Mouse (Mus musculus) lung, postnatal 10 days (tissue): Measurements from ENCODE around the gene 3110040M04Rik.
"Not testable (repeated sequence)": the region's sequence is repeated elsewhere in the genome, so short reads cannot be mapped to it uniquely, and the experiment has no call there.

Experiments used
- DNase-seq: peaks from one replicate; pipeline ENCODE4 v3.0.0; 2021

3110040M04Rik gene

DNA sequence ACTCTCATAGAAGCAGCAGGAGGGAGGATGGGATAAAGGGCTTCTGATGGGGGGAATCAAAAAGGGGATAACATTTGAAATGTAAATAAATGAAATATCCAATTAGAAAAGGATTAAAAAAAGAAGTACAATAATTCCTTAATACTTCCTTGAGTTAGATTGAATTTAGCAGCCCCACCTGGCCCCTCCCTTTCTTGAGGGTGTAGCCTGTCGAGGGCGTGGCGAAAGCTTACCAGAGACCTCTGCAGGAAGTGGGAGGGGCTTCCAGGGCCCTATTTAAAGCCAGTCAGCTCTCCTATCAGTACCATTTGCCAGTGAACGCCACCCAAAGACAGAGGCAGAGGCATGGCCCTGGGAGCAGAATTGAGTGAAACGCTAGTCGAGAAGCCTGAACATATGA, at the start of gene 3110040M04Rik:
Gene 3110040M04Rik, plus strand, starts transcription at position 304 of the 400 bp plus-strand sequence.
- DNase-seq = not testable (repeated sequence)

DNA sequence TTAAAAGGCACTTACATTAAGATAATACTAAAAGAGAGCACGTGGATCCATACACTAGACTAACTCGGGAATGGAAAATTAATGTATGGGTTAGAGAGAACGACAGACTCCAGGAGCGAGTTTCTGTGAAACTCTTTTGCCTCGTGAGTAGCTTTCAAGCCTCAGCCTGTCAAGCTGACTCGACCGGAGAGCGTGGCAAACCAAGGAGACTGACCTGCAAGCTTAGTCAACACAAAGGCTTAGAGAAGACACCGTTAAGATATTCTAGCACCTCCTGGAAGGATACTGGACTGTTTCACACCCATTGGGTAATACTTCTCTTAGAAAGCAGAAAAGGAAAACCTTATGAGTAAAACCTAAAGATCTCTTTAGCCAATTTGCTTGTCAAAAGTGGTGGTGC, 49.8 kb upstream of the 3110040M04Rik start:
- not testable (repeated sequence) for DNase-seq

GRCm38 (mm10) chr1:151156129-151156528, 47.8 kb upstream of the 3110040M04Rik start:
- DNase-seq = no peak

DNA sequence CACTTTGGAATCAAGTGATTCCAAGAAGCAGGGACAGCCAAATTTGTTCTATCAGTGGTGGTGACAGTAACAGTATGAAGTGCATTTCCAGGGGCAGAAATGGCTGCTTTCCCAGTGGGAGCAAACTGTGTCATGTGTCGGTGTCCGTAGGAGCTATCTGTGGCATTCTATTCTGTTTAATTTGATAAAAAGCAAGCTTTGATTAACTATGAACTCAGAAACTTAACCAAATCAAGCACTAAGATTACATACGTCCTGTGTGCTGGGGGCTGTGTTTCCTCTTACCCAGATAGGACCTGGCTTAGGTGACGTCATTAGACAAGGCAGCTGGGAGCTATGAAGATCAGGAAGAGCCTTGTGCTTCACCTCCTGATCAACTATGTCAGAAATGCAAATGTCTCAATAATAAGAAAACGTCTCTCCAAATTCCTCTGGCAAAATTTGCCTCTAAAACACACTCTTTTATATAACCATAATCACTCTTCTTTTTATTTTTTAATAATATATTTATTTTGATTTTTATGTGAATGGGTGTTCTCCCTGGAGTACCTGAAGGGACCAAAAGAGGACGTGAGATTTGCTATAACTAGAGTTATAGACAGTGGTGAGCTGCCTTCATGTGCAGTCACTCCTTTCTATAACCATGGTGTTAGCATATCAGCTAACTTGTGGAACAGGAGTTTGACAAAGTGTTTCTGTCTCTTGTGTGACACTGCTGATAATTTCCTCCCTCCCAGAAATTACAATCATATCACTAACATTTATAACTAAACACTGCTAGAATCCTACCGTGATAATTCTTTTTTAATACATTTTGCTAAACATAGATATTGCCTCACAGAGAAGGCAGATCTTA, 46.9 kb upstream of the 3110040M04Rik start:
- no peak for DNase-seq

- DNase-seq = no peak
Observed at GRCm38 (mm10) chr1:151157963-151158856, 45.7 kb upstream of the 3110040M04Rik start.

GRCm38 (mm10) chr1:151158857-151159510, 44.9 kb upstream of the 3110040M04Rik start:
- no peak for DNase-seq

GRCm38 (mm10) chr1:151166031-151166430, 37.9 kb upstream of the 3110040M04Rik start:
- no peak for DNase-seq

- no peak for DNase-seq
Observed at GRCm38 (mm10) chr1:151167297-151168047, 36.4 kb upstream of the 3110040M04Rik start.

GRCm38 (mm10) chr1:151168637-151169036, 35.3 kb upstream of the 3110040M04Rik start:
- no peak for DNase-seq

- DNase-seq = no peak
Observed at GRCm38 (mm10) chr1:151171572-151172461, 32.1 kb upstream of the 3110040M04Rik start.

DNA sequence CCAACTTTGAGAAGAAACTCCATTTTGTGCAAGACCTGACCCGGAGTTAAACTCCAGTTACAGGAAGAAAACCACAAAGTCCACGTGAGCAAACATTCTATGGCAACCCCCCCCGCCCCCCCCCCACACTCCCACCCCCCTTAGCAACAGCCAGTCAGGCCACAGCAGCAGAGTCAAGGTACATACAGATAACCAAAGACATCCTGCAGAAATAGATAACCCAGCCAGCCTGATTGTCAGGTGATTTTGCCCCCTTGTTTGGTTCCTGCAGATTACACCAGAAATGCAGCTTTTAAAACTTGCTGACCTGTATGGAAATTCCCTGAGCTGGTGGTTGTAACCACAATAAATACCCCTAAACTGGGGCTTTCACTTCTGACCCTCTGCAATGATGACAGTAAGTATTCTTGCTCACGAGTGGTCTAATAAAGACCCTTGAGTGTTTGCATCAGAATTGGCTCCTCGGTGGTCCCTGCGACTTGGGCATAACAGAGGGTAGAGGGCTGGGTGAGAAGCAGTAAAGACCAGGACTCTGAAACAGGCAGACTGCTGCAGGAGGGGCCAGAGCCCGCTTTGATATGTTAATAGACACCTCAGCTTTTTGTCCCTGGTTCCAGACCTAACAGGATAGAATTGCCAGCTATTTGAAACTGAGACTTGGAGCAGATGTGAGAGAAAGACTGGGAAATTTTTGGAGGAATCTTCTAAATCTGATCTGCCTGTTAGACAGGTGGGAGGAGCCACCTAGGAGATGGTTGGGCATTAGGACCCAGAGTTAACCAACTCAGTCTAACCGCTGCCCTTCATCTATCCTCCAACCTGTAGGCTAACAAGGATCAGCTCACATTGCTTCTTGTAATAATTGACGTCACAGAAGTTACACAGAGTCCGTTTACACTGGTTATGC, 26.6 kb upstream of the 3110040M04Rik start:
- peak; percentile 11 for DNase-seq

- no peak for DNase-seq
Observed at GRCm38 (mm10) chr1:151177937-151178271, 26.0 kb upstream of the 3110040M04Rik start.

DNA sequence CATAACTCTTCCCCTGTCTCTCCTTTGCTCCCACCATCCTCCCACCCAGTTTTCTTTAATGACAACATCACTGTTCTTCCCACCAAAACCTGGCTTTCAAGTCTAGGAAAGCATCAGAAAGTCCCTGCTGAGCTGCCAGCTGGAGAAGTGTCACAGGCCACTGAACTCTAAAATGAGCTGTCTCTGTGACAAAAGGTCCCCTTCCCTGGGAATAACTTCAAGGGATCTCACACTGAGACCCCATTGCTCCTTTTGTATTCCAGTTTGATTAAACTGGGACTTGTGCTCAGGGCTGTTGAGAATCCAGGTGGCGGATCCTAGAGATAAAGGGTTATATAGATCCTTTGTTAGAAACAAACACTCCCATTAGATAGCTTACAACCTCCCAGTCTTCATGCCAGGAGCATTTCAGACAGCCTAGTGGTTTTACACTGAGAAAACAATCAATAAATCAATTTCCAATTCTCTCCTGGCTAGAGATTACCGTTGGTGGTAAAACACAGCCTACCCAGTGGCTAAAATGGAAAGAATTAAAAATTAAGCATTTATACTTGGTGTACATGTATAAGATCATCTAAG, 25.3 kb upstream of the 3110040M04Rik start:
- no peak for DNase-seq

- DNase-seq = no peak
Observed at GRCm38 (mm10) chr1:151180167-151180566, 23.8 kb upstream of the 3110040M04Rik start.

DNA sequence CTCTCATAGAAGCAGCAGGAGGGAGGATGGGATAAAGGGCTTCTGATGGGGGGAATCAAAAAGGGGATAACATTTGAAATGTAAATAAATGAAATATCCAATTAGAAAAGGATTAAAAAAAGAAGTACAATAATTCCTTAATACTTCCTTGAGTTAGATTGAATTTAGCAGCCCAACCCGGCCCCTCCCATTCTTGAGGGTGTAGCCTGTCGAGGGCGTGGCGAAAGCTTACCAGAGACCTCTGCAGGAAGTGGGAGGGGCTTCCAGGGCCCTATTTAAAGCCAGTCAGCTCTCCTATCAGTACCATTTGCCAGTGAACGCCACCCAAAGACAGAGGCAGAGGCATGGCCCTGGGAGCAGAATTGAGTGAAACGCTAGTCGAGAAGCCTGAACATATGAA, 21.7 kb upstream of the 3110040M04Rik start, which contains the start of gene Gm47985:
Gene Gm47985, plus strand, starts transcription at position 272 of the 400 bp plus-strand sequence.
- not testable (repeated sequence) for DNase-seq

- DNase-seq = not testable (repeated sequence)
Observed at GRCm38 (mm10) chr1:151186186-151186585, 17.7 kb upstream of the 3110040M04Rik start.

GRCm38 (mm10) chr1:151186879-151187424, 17.0 kb upstream of the 3110040M04Rik start:
- DNase-seq = not testable (repeated sequence)

DNA sequence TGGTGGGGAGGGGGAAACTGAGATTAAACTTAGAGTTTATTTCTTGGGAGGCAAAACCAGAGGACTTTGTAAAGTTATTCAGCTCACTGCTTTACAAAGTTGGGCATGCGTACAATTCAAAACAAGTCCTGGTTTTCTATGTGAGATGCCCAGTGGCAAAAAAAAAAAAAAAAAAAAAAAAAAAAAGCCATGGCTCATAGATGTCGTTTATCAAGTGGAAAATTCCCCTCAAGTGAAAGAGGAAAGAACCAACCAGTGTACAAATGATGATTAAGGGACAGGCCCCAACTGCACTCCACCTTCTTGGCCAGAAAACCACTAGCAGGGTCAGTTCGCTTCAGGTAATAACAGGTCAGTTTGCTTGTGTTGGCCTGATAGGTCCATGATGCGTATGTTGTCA, 15.5 kb upstream of the 3110040M04Rik start:
- DNase-seq = no peak

DNA sequence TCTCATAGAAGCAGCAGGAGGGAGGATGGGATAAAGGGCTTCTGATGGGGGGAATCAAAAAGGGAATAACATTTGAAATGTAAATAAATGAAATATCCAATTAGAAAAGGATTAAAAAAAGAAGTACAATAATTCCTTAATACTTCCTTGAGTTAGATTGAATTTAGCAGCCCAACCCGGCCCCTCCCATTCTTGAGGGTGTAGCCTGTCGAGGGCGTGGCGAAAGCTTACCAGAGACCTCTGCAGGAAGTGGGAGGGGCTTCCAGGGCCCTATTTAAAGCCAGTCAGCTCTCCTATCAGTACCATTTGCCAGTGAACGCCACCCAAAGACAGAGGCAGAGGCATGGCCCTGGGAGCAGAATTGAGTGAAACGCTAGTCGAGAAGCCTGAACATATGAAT, 11.8 kb upstream of the 3110040M04Rik start, which contains the start of gene Gm8947:
Gene Gm8947, plus strand, starts transcription at position 302 of the 400 bp plus-strand sequence.
- DNase-seq = not testable (repeated sequence)
